Mouse (Mus musculus) heart, embryonic 16.5 days (tissue): Measurements from ENCODE around the gene Tnnc2. TPM values are rescaled to one million over a fixed set of nuclear protein-coding genes. Genes with fewer than 3 reads are reported as not detected.
A peak's percentile ranks its signal among the peaks of the same experiment; 100 is the strongest.

Experiments
- ATAC-seq: fragments of 200-750 bp; cut with Nextera tagmentation; replicated peaks from 2 replicates; pipeline ENCODE4 v1.8.0; 2017; ENCODE audit warnings: moderate number of reproducible peaks; ENCODE audit not compliant: insufficient read depth, low FRiP score; ENCODE audit errors: extremely low read depth
- H3K27ac ChIP-seq: fragments of 300-500 bp; sonication (generic); 2 replicates; pipeline ENCODE4 v1.5.1; 2014; ENCODE audit warnings: mild to moderate bottlenecking, low read length, control low read depth, moderate library complexity
- H3K27me3 ChIP-seq: fragments of 300-500 bp; sonication (generic); 2 replicates; pipeline ENCODE4 v1.6.1; 2014; ENCODE audit warnings: low read length, mixed read lengths; ENCODE audit not compliant: control insufficient read depth, insufficient read depth
- H3K36me3 ChIP-seq: fragments of 300-500 bp; sonication (generic); 2 replicates; pipeline ENCODE4 v1.6.1; 2014; ENCODE audit not compliant: control insufficient read depth, insufficient read depth
- H3K4me1 ChIP-seq: fragments of 300-500 bp; sonication (generic); 2 replicates; pipeline ENCODE4 v1.6.1; 2014; ENCODE audit warnings: low read length, mixed read lengths; ENCODE audit not compliant: control insufficient read depth, insufficient read depth
- H3K4me2 ChIP-seq: fragments of 300-500 bp; sonication (generic); 2 replicates; pipeline ENCODE4 v1.6.1; 2014; ENCODE audit warnings: low read depth, mild to moderate bottlenecking, control low read depth, low read length
- H3K4me3 ChIP-seq: fragments of 300-500 bp; sonication (generic); 2 replicates; pipeline ENCODE4 v1.5.1; 2014; ENCODE audit warnings: mild to moderate bottlenecking, control low read depth, low read length
- H3K9ac ChIP-seq: fragments of 300-500 bp; sonication (generic); 2 replicates; pipeline ENCODE4 v1.6.1; 2014; ENCODE audit warnings: low read length, control low read depth
- H3K9me3 ChIP-seq: fragments of 300-500 bp; sonication (generic); replicated peaks from 2 replicates; pipeline ENCODE4 v1.6.1; 2016; ENCODE audit warnings: low read length; ENCODE audit not compliant: control insufficient read depth
- WGBS: fragments of 180-500 bp; shearing (Covaris S2); extraction: QIAGEN DNeasy Blood & Tissue Kit; methylation state at CpG from one replicate; pipeline ENCODE4 v1.1.7; 2014; 5-methylcytosine and 5-hydroxymethylcytosine counted together
- polyA plus RNA-seq: library from polyadenylated mRNA; unstranded; fragments of >200 nt; fragmentation: Nextera tagmentation; extraction: Ambion mirVana; gene quantifications from 2 replicates; pipeline ENCODE4 v1.2.1, GENCODE M21; 2015

Tnnc2 gene
- polyA plus RNA-seq, 1 experiment from 2014 or later = 28.8 TPM

DNA sequence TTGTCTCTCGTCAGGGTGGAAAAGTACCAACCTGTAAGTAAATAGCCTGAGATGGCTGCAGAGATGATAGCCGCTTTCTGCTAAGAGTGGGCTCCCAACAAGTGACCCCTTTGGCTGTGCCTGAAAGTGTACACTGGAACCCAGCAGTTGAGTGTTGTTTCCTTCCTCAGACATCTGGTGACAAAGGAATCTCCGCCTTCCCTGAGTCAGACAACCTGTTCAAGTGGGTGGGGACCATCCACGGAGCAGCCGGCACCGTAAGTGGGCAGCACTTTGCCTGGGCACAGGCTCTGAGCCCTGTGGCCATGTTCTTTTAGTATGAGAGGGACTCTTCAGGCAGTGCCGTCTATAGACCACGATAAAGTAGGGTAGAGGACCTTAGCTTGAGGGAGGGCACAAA is 8.6 kb downstream of the Tnnc2 start:
- Histone ChIP-seq H3K9ac (peak overlapping the region; percentile 91), H3K9me3 (no peaks in the 10 kb centered on the region), H3K4me3 (peak overlapping the region; percentile 85), H3K36me3 (peaks cover 8% of the 10 kb centered on the region), H3K27ac (no peak overlapping the region), H3K4me2 (peak overlapping the region; percentile 82), H3K4me1 (peaks cover 14% of the 10 kb centered on the region), H3K27me3 (no peaks in the 10 kb centered on the region)
- 58% methylated on average over 8 of the region's 8 CpGs for WGBS
- no peak for ATAC-seq

GRCm38 (mm10) chr2:164770279-164770678 is 9.5 kb downstream of the Tnnc2 start:
- ATAC-seq = no peak
- H3K9ac ChIP-seq = peak overlapping the region; percentile 91
- peaks cover 14% of the 10 kb centered on the region for H3K4me1 ChIP-seq
- peak overlapping the region; percentile 81 for H3K27ac ChIP-seq
- H3K4me3 ChIP-seq = peak overlapping the region; percentile 85
- no peaks in the 10 kb centered on the region for H3K9me3 ChIP-seq
- WGBS = 2% methylated on average over 15 of the region's 15 CpGs
- H3K36me3 ChIP-seq = peaks cover 15% of the 10 kb centered on the region
- H3K4me2 ChIP-seq = peak overlapping the region; percentile 82
- H3K27me3 ChIP-seq = no peaks in the 10 kb centered on the region

- peak within 1 kb of the TSS; percentile 85 for H3K4me3 ChIP-seq
- H3K4me2 ChIP-seq = peak within 1 kb of the TSS; percentile 82
- peak; percentile 98 for ATAC-seq
- peaks cover 14% of the 10 kb centered on the region for H3K4me1 ChIP-seq
- WGBS = 2% methylated on average over 53 of the region's 53 CpGs
- peaks cover 17% of the 10 kb centered on the region for H3K36me3 ChIP-seq
- H3K27ac ChIP-seq = peak within 1 kb of the TSS; percentile 82
- H3K9ac ChIP-seq = peak within 1 kb of the TSS; percentile 91
- H3K27me3 ChIP-seq = no peaks in the 10 kb centered on the region
- H3K9me3 ChIP-seq = no peaks in the 10 kb centered on the region
Observed at GRCm38 (mm10) chr2:164769258-164770037, 10.3 kb downstream of the Tnnc2 start, which contains the start of gene Ube2c. Gene Ube2c (plus strand): TSS chr2:164769898.

DNA sequence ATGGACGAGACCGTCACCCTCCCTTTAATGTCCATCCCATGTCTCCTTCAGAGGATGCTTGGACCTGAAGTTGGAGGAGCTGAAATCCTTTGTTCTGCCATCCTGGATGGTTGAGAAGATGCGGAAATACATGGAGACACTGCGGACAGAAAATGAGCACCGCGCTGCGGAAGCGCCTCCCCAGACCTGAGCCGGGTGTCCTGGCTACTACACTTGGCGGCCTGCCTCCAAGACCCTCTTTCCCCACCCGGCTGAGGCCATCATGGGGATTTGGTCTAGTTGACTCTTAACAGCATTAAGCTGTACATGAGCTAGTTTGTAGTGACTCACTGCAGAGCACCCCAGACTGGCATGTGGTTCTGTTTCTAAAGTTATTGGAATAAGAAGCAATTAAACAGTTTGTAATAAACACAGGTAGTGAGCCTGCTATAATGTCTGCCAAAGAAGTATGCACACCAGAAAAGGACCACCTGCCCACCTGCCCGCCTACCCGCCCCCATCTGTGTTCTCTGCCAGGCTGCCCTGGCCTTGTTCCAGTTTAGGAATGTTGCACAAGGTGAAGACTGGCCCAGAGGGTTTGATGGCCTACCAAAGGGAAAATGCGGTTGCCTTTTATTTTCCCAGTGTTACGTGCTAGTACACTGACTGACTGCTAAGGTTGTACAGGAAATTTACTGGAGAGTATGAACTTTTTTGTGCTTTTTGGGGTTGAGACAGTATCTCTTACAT is 11.8 kb downstream of the Tnnc2 start:
- Histone ChIP-seq H3K4me2 (no peak overlapping the region), H3K36me3 (peaks cover 21% of the 10 kb centered on the region), H3K9ac (no peak overlapping the region), H3K27ac (peak overlapping the region; percentile 76), H3K9me3 (no peaks in the 10 kb centered on the region), H3K27me3 (no peaks in the 10 kb centered on the region), H3K4me1 (peaks cover 14% of the 10 kb centered on the region), H3K4me3 (no peak overlapping the region)
- WGBS = 84% methylated on average over 15 of the region's 15 CpGs
- no peak for ATAC-seq

- H3K4me2 ChIP-seq = no peak overlapping the region
- H3K4me1 ChIP-seq = peaks cover 11% of the 10 kb centered on the region; the same call in 1 of the 2 replicates
- no peak overlapping the region for H3K4me3 ChIP-seq
- H3K9me3 ChIP-seq = no peaks in the 10 kb centered on the region
- no peak for ATAC-seq
- peaks cover 36% of the 10 kb centered on the region for H3K36me3 ChIP-seq
- H3K27ac ChIP-seq = peak overlapping the region; percentile 65
- whole genome bisulfite sequencing = 60% methylated on average over 3 of the region's 3 CpGs
- H3K9ac ChIP-seq = no peak overlapping the region
- H3K27me3 ChIP-seq = no peaks in the 10 kb centered on the region
Observed at GRCm38 (mm10) chr2:164765841-164766240, 13.9 kb downstream of the Tnnc2 start.

DNA sequence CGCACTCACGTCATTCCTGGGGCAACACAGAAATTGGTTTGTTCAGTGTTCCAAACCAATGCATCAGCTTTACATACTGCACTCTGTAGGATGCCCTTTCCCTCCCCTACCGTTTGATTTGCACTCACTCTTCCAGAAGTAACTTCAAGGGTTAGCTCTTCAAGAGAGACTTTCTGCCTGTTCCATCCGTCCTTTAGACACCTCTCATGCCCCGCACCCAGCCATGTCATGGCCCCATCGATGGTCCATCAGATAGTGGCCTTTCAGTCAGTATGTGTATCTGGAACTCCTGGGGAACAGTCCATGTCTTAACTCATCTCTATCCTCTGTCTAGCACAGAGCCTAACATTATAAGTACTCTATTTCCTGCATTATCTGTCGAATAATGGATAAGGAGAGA is 17.2 kb downstream of the Tnnc2 start:
- peaks cover 3% of the 10 kb centered on the region; the same call in 1 of the 2 replicates for H3K4me1 ChIP-seq
- H3K4me3 ChIP-seq = no peak overlapping the region
- H3K36me3 ChIP-seq = peaks cover 64% of the 10 kb centered on the region
- H3K4me2 ChIP-seq = no peak overlapping the region
- no peak overlapping the region for H3K27ac ChIP-seq
- 83% methylated on average over 7 of the region's 7 CpGs for WGBS
- no peak overlapping the region for H3K9ac ChIP-seq
- no peaks in the 10 kb centered on the region for H3K27me3 ChIP-seq
- no peak for ATAC-seq
- H3K9me3 ChIP-seq = no peaks in the 10 kb centered on the region

GRCm38 (mm10) chr2:164761971-164762370 is 17.8 kb downstream of the Tnnc2 start:
- Histone ChIP-seq H3K4me1 (peaks cover 3% of the 10 kb centered on the region; the same call in 1 of the 2 replicates), H3K9me3 (no peaks in the 10 kb centered on the region), H3K9ac (no peak overlapping the region), H3K27ac (no peak overlapping the region), H3K27me3 (no peaks in the 10 kb centered on the region), H3K36me3 (peaks cover 67% of the 10 kb centered on the region), H3K4me2 (no peak overlapping the region), H3K4me3 (no peak overlapping the region)
- ATAC-seq = no peak
- 99% methylated on average over 4 of the region's 4 CpGs for WGBS

DNA sequence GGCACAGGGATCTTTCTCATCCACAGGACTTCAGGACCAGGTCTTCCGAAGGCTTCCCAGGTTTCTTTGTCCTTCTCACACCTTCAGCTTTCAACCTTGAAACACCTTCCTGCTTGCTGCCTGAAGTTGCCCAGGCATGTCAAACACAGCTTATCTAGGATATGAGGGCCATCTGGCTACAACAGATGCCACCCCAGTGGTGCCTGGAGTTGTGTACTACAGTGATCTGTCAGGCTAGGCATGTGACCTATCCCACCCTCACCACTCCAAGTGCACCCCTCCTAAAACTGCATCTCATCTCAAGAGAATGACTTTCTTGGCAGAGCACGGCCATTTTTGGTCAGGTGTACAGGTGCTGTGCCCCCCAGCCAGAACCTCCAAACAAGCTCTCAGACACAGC is 18.3 kb downstream of the Tnnc2 start:
- Histone ChIP-seq H3K4me1 (peaks cover 3% of the 10 kb centered on the region; the same call in 1 of the 2 replicates), H3K36me3 (peaks cover 71% of the 10 kb centered on the region), H3K4me2 (no peak overlapping the region), H3K27me3 (no peaks in the 10 kb centered on the region), H3K9ac (no peak overlapping the region), H3K27ac (no peak overlapping the region), H3K9me3 (no peaks in the 10 kb centered on the region), H3K4me3 (no peak overlapping the region)
- WGBS = 52% methylated on average over 2 of the region's 2 CpGs
- ATAC-seq = no peak
